Mouse (Mus musculus): Measurements from ENCODE around the gene Map4.

Map4 gene

DNA sequence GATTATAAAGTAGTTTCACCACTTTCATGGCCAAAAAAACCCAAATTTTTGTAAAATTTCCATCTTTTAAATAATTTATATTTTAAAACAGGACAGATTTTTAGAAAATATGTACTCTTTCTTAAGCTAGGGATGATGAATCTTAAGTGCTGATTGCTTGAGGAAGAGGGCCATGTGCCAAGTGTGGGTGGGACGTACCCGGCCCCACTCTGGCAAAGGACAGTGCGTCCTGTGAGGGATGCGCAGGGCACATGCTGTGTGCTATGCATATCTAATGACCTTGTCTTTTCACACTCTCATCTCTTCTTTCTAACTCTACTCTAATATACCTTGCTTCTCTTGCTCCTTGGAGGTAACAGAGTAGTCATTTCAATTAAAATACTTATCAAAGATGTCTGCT lies 66.2 kb downstream of the Map4 start:
- in situ Hi-C loops (cut with MseI, MboI) = no loop called here

DNA sequence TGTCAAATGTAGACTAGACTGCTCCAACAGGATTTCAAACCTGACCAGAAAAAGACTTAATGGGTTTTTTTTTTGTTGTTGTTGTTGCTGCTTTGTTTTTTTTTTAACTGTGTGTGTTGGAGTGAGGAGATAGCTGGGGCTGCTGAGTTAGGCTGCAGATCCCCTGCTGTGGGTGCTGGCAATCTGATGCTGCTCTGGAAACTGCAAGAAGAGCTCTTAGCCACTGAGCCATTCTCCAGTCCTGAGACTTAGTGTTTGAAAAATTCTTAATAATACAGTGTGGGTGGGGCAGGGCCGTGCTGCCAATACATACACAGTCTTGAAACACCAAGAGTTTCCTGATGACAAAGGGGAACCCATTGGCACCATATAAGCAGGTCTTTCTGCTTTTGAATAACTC lies 70.7 kb downstream of the Map4 start:
- in situ Hi-C loops (cut with MseI, MboI) = no loop called here

DNA sequence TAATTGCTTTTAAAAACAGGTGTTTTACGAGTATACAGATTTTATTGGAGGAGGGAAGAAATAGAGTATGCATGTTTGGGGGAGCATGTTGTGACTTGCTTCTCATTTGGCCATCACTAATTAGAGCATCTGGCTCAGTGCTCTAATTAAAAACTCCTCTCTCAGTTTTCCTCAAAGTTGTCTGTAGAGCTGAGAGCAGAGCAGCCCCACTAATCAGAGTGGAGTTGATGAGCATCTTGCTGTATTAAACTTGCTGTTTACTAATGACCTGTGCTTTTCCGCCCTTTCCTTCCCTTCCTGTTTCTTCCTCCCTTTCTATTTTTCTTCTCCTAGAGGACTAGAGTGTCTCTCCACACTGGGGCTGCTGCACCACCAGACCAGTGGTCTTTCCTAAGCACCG lies 71.2 kb downstream of the Map4 start:
- in situ Hi-C loops (cut with MseI, MboI) = no loop called here

DNA sequence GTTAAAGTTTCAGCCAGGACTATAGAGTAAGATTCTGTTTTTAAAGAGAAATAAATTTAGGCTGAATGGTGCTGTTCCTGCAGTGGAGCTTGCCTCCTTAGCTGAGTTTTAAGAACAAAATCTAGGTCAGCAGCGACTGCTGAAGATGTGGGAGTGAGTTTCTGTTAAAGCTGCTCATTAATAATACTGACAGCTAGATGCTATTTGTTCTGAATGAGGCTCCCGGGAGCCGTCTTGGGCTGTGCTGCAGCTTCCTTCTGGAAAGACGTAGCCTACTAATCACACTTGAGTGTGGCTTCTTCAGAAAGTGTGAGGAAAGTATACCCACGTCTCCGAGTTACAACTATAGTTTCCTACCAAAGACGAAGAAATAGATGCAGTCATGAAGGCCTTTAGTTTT lies 88.0 kb downstream of the Map4 start:
- in situ Hi-C loops (cut with MseI, MboI) = no loop called here

DNA sequence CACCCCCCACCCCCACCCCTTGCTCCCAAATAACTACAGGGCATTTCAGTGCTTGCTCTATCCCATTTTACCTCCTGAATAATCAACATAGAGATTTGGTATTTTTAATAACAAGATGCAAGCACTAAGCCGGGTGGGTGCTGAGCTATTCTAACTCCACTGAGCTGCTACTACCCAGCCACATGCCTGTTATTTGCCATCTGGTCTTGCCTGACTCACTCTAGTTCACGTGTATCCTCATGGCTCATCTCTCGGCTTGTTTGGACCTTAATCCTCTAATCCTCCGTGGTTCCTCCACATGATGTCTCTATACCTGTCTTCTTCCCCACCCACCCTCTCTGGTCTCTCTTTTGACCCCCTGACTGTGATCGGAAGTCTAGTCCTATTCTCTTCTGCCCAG lies 89.1 kb downstream of the Map4 start:
- in situ Hi-C loops (cut with MseI, MboI) = no loop called here

DNA sequence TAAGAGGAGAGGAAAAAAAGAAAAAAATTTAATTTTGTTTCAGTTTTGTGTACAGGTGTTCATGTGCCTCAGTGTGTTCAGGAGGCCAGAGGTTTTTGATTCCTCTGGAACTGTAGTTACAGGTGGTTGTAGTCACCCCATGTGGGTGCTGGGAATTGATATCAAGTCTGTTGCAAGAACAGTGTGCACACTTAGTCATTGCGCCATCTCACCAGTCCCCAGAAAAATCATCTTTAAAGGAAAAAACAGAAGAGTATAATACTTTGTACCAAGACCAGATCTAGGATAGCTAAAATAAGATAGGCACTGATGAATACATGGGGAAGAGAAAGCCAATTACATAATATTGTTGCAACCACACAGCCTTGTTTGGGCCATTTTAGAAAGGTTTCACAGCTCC lies 90.2 kb downstream of the Map4 start:
- in situ Hi-C loops (cut with MseI, MboI) = no loop called here

DNA sequence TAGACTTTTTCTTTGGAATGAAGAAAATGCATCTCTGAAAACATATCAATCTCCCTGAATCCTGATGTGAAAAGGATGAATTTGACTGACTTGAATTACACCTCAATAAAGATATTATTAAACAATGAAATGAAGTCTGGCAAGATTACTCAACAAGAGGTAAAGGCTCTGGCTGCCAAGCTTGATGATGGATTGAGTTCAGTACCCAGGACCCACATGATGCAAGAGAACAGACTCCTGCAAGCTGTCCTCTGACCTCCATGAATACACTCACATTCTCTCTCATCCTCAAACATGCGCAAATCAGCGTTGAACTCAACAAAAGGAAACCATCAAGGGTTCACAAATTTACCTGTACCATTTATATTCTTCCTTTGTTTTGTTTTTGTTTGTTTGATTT lies 90.9 kb downstream of the Map4 start:
- in situ Hi-C loops (cut with MseI, MboI) = no loop called here

DNA sequence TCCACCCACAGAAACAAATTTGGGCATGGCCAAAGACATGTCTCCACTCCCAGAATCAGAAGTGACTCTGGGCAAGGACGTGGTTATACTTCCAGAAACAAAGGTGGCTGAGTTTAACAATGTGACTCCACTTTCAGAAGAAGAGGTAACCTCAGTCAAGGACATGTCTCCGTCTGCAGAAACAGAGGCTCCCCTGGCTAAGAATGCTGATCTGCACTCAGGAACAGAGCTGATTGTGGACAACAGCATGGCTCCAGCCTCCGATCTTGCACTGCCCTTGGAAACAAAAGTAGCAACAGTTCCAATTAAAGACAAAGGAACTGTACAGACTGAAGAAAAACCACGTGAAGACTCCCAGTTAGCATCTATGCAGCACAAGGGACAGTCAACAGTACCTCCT lies 103.8 kb downstream of the Map4 start:
- in situ Hi-C loops (cut with MseI, MboI) = no loop called here

DNA sequence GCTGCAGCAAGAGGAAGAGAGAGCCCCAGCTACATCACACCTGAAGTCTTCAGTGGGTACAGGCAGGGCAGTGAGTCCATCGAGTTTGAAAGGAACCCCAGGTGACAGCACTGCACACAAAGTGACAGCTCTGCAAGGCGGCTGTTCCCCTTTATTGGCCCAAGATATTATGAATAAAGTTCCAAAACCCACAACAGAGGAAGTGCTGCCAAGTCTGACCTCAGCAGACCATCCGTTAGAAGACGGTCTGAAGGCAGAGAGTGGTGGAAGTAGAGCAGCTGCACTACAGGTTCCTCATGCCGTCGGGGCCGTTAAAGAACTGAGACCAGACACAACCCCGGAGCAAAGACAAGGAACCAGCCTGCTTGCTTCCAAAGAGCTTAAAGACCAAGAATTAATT lies 106.6 kb downstream of the Map4 start:
- in situ Hi-C loops (cut with MseI, MboI) = no loop called here

DNA sequence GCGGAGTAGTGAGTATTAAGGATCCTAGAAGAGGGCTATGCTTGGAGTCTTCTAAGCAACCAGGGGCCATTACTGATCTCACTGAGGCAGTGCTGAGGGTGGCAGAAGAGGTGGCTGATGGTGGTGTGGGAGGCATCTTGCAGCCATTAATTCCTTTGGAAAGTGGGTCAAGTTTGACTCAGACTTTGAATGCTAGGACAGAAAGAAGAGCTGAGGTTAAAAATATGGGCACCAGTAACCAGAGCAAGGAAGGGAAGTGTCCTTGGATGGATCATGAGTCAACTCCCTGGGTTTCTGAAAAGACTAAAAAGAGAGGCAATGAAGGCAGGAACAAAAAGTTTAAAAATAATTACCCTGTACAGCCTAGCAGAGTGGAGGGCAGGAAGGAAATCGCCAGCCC lies 107.2 kb downstream of the Map4 start:
- in situ Hi-C loops (cut with MseI, MboI) = no loop called here

DNA sequence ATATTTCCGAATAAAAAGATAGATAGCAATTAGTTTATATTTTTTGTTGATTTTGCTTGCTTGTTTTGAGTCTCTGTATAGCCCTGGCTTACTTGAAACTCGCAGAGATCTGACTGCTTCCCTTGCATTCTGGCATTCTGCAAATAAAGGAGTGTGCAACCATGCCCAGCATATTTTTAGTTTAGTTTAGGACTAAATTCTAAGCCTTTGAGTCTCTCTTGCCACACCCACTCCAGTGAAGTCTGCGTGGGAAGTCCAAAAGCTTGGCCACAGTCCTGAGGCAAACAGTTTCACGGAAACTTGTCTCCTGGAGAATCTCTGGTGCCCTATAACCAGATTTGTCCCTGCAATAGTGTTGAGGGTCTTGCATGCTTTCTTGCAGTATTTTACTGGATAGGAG lies 113.1 kb downstream of the Map4 start:
- in situ Hi-C loops (cut with MseI, MboI) = no loop called here

DNA sequence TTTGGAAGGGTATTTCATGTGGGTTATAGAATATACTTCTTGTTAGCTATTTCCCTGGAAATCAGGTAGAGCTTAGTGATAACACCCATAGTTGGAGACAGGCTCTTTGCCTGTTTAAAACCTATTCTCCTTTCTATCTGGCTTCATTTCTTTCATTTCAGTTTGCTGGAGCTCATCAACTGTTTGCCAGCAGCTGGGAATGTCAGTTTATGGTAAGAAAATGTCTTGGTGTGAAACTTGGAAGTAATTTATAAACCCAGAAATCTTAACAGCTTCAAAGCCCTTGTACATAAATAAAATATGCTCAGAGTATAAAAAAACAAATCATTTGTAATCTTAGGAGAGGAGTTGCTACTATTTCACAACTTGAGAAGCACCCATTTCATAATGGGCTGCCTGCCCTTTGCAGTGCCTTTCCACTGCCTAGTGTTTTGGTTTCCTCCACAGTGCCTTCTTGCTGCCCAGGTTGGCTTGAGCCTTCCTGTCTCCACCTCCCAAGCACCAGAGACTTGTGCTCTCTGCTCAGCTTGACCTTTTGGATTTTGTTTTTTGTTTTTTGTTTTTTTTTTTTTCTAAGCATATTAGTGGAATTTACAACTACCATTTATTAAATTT lies 114.6 kb downstream of the Map4 start:
- in situ Hi-C loops (cut with MseI, MboI) = no loop called here

DNA sequence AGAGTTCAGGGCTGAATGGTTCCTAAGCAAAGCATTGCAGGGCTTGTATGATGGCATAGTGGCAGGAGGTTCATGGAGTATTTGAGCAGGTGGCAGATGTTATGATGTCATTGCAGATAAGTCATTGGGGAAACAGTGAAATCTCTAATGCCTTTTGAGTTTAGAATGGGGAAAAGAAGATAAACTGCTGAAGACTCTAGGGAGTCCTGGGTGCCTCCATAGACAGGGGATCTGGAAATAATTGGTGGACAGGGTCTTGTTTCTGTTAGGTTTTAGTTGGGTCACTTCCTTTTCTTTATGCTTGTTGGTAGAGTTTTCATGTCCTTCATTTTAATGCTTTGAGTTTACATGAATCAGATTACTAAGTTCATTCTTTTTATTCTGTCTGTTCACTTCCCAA lies 116.0 kb downstream of the Map4 start:
- in situ Hi-C loops (cut with MseI, MboI) = no loop called here

DNA sequence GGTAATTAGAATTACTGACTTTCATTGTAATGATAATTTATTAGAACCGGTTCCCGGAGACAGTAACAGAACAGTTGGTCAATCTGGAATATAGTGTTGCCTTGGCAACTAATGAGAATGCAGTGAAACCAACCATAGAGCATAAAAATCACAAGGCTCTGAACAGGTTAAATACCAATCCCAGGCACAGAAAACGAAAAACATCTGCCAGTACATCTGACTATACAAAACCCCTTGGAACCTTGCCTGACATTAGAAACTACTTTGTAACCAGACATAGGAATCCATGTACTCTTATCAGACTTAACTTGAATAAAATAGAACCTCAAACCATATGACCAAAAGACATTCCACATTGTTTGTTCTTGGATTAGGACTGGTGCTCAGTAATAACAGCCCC lies 116.6 kb downstream of the Map4 start:
- in situ Hi-C loops (cut with MseI, MboI) = no loop called here

DNA sequence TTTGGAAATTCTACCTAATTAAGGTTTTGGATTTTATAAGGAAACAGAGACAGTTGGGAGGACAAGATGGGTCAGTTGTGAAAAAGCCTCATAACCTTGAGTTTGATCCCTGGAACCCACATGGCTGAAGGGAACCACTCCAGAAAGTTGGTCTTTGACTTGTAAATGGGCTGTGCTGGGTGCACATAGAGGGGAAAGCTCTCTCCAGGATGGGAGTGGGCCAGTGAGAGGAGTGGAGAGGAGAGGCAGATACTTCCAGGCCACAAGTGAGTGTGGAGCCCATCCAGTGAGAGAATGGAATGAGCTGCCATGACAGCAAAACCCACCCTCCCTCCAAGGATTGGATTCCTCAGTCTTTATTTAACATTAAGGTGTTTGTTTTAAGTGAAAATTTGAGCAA lies 119.9 kb downstream of the Map4 start:
- in situ Hi-C loops (cut with MseI, MboI) = no loop called here

DNA sequence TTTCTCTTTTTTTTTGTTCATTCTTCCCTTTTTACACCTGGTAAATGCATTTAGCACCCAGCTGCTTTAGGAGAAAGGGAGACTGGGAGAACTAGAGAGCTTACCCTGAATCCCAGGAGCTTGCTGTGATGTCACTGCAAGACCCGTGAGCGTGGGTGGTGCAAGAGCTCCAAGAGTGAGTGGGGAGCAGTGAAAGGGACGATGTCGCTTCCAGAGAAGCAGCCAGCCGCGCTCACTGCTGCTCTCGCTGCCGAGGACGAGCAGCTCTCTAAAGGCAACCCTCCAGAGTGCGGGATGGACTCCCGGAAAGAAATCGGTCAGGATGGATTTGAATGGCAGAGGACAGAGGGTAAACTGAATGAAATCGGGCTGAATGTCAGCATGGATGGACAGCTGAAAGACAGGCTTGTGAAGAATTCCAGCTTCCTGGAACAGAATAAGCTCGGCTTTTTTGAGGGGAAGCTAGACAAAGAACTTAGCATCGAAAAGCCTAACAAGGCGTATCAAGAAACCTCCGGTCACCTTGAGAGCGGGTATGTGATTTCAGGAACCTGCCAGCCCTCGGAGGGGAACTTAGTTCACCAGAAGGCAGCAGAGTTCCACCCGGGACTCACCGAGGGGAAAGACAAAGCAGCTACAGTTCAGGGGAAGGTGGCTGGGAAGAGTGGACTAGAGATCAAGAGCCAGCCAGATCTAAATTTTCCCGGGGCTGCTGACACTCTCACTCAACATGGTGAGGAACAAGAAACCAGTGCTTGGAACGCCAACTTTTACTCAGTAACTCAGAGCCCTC lies 120.8 kb downstream of the Map4 start:
- in situ Hi-C loops (cut with MseI, MboI) = no loop called here

DNA sequence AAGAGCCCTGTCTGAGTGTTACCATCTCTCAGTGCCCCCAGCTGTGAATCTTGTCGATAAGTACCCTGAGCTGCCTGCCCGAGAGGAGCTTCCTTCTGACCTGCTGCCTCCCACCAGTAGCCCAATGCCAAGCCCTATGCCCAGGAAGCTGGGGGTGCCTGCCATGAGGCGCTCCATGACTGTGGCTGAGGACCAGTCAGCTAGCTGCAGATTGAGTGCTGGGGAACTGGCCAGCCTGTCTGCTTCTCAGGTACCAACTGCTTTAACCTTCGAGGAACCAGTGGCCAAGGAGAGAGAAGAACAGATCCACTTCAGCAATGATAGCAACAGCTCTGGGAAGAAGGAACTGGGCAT lies 121.7 kb downstream of the Map4 start:
- in situ Hi-C loops (cut with MseI, MboI) = no loop called here

DNA sequence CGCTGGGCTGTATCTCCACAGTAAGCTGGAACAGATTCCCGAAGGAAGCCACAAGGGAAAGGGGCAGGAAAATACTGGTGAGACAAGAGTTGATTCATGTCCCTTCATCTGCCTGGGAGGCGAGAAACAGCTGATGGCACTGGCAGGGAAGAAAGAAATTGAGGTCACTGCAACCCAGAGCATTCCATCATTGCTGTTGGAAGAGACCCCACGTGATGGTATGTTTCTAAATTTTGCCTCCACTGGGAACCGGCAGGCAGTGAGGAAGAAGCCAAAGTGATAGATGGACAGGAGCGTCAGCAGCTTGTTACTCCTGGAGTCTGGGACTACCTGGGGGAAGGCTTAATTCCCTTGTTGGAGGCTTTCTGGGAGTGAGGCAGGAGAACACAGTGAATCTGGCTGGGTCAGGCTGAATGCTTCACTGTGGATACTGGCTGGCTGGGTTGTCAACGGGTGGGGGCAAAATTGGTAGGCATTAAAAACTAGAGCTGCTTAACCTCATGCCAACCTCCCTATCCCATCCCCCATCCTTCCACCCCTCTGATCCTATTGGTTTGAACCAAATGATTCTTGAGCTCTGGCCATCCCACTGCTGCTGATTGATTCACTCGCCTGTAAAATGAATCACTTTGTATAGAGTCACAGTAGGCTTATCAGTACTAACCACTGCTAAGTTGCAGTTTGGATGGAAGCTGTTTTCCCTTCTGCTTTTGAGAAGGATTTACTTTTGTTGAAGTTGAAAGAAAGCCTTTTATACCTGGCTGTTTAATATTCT lies 122.2 kb downstream of the Map4 start:
- in situ Hi-C loops (cut with MseI, MboI) = no loop called here

DNA sequence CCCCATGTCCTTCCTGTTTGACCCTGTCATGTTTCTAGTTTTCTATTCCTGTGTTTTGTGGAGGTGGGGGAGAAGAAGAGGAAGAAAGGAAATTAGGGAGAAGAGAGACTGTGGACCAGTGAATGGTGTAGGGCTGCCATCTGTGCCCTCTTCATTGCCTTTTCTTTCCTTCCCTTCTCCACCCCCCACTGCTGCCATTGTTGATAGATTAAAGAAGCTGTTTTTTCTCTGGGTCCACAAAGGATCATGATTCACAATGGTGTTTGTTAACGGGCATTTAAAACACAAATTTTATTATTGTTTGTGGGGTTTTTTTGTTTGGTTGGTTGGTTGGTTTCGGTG lies 122.8 kb downstream of the Map4 start:
- in situ Hi-C loops (cut with MseI, MboI) = no loop called here

DNA sequence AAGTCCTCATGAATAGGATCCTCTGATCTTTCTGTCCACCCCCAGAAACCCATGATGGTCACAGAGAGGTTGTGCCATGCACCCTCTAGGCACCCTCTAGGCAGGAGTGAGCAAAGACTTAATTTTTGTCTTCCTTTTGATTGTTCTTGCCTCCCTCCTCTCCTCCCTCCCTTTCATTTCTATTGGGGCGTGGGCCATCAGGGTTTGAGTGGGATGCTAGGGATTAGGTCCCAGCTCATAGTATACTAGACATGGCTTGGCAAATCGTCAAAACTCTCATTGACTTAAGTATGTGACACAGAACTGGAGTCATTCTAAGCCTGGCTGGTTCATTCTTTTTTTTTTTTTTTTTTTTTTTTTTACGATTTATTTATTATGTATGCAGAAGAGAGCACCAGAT lies 123.5 kb downstream of the Map4 start:
- in situ Hi-C loops (cut with MseI, MboI) = no loop called here

DNA sequence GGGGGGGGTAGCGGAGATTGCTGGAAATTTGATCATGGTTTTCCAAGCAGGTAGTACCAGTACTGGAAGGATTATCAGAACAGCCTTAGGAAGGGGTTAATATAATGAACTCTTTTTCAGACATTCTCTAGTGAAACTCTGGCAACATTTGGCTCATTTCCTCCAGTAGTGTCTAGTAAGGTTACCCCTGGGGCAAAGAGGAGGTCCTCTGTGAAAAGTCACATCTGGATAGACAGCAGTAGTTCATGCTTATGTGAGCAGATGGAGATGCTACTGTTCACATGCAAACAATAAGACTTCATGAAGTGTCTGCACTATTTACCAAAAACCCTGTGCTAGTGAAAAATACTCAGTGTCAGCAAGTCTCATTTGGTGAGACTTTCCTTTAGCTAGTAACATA lies 125.9 kb downstream of the Map4 start:
- in situ Hi-C loops (cut with MseI, MboI) = no loop called here

DNA sequence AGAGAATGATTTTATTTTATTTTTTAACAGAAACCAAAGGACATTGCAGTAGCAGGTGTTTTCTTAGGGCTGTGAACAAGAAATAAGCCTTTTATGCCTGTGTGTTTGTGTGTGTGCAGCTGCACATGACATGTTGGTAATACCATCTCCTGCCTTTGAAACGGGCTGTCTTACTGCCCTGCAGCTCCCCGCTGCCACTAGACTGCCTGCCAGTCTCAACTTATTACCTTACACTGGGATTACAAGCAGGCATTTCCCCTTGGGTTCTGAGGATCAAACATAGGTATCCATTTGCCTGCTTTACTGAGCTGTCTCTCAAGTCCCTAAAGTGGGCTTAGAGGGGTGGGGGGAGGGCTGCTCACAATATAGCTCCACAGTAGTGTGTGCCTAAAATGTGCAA lies 129.5 kb downstream of the Map4 start:
- in situ Hi-C loops (cut with MseI, MboI) = no loop called here

DNA sequence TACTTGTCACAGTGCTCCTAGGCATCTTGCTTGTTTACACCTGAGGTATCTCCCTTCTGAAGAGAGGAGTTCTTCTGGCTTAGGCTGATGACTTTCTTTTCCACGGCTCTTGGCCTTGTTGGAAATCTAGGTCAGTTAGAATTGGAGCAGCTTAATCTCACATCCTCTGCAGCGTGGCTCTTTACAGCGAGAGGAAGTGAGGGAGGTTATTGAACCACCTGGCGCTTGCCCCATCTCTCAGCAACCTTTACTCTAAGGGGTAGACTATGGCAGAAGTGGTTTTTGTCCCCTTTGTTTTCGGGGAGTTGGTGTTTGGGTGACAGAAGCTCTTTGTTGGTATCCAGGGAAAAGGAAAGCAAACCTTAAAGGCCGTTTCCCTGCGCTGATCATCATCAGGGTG lies 131.1 kb downstream of the Map4 start:
- in situ Hi-C loops (cut with MseI, MboI) = no loop called here

Data from mouse trophoblast stem cell (cell line).